Mouse (Mus musculus): Measurements from ENCODE around the gene Smarcb1. TPM values are rescaled to one million over a fixed set of nuclear protein-coding genes. Genes with fewer than 3 reads are reported as not detected.

The Smarcb1 gene
- 275 and 283 TPM in 2 replicates for polyA plus RNA-seq (2016; fragmentation: Nextera tagmentation; extraction: Ambion mirVana)

DNA sequence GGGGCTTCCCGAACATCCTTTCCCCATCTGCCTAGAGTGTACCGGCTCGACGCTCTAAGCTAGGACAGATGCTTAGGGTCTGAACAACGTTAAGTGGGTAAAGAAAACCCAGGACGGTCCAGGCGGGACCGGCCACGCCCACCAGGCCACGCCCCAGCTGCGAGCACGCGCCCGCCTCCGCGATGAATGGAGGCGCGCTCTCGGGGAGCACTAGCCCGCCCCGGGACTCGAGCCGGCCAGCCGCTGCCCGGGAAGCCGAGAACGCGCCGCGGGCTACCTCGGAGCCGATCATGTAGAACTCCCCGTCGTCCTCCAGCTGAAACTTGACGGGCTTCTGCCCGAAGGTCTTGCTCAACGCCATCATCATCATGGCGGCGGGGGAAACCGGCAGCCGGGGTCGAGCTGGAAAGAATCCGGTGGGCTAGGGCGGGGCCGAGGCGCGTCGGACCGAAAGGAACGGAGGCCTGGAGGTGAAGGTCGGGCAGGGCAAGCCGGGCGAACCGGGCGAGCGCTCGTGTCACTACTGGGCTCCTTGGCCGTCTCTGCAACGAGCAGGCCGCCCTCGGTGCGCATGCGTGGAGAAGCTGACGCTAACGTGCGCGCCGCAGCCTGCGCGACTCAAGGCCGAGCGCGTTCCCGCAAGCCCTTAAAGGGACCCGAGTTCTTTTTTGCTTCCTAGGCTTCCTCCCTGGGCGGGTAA, at the start of gene Smarcb1:
Gene Smarcb1, minus strand, starts transcription at position 592 of the 700 bp plus-strand sequence.
- Histone ChIP-seq H3K27me3 (ENCODE audit: poor library complexity, severe bottlenecking) (no peaks in the 10 kb centered on the region), H3K27ac (peak within 1 kb of the TSS; percentile 96), H3K9me3 (no peaks in the 10 kb centered on the region), H3K4me1 (peaks cover 41% of the 10 kb centered on the region), H3K36me3 (replicated peaks) (peaks cover 46% of the 10 kb centered on the region), H3K4me3 (peak within 1 kb of the TSS; percentile 72)
- WGBS, result under 1% methylated on average over 76 of the region's 76 CpGs
- peak; percentile 91 for DNase-seq (ENCODE audit: extremely low spot score, low spot score)

DNA sequence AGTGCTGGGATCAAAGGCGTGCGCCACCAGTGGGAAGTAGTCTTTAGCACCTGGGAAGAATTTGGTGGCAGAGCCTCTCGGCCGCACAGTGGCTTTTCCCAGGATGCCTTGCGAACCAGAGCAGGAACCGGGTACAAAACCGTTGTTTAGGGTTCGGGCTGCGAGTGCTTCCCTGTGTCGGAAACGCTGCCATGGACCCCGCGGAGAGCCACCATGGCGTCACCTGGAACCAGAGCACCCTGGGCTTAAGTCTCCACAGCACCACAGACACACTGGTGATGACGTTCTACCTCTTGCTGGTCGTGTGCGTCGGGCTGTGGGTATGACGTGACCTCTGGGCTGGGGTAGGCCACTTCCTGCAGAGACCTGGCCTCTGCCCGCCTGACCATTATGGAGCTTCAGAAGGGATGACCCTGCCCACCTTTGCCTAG, 33.0 kb upstream of the Smarcb1 start, which contains the start of gene Gm5134:
Gene Gm5134, plus strand, starts transcription at position 134 of the 431 bp plus-strand sequence.
- H3K9me3 ChIP-seq, result no peaks in the 10 kb centered on the region
- peaks cover 31% of the 10 kb centered on the region for H3K27me3 ChIP-seq (ENCODE audit: poor library complexity, severe bottlenecking)
- H3K4me3 ChIP-seq, result peak within 1 kb of the TSS; percentile 40
- H3K36me3 ChIP-seq (replicated peaks), result no peaks in the 10 kb centered on the region
- DNase-seq (ENCODE audit: extremely low spot score, low spot score), result no peak
- peaks cover 24% of the 10 kb centered on the region for H3K4me1 ChIP-seq
- WGBS, result 39% methylated on average over 20 of the region's 20 CpGs
- H3K27ac ChIP-seq, result 0 out of 2 replicates have a peak within 1 kb of the TSS, but pooled peaks have one; percentile 35

DNA sequence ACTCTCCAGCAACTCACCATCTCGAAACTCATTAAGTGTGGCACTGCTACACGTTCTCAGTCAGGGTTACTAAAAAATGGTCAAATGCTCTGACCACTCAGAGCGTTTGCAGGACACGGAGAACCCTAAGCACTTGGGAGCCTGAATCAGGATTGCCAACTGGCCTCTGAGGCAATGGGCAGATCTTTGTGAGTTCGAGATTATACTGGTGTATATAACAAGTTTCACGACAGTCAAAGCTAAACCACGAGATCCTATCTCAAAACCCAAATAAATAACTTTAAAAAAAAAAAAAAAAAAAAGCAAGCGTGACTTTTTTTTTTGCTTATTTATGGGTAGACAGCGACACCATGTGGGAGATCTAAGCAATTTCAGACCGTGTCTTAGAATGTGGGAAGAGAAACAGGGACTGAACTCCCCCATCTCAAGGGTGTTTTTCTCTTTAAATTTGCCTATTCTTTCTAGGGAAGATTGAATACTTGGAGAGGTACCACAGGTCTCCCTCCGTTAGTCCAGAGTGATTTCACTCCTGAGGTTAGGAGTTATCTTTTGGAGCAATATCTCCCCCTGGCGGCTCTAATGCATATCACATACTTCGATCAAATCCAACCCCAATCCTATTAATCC, 30.1 kb upstream of the Smarcb1 start:
- Histone ChIP-seq H3K9me3 (no peaks in the 10 kb centered on the region), H3K27ac (peak overlapping the region; percentile 72), H3K27me3 (ENCODE audit: poor library complexity, severe bottlenecking) (peaks cover 50% of the 10 kb centered on the region), H3K4me1 (peaks cover 24% of the 10 kb centered on the region), H3K4me3 (peak overlapping the region; percentile 58), H3K36me3 (replicated peaks) (no peaks in the 10 kb centered on the region)
- peak; percentile 54 for DNase-seq (ENCODE audit: extremely low spot score, low spot score)
- WGBS, result 5% methylated on average over 13 of the region's 13 CpGs

DNA sequence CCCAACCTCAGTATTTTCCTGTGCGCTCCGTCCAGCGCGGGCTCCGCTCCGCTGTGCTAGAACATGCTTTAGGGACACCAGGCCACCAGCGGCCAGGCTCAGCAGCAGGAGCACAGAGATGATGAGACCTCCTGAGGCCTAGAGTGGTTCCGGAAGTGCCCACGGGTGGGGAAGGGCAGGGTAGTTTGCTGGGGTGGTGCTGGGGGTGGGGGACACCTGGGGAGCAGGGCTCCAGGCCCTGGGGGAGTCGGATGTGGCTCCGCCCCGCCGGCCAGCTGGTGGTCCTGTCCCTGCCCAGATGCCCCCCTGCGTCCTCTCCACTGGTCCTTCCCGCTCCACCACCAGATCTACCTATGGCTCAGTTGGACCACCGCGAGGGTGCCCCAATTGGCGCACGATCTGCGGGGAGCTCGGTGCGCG, 29.4 kb upstream of the Smarcb1 start:
- DNase-seq (ENCODE audit: extremely low spot score, low spot score), result no peak
- Histone ChIP-seq H3K36me3 (replicated peaks) (no peaks in the 10 kb centered on the region), H3K9me3 (no peaks in the 10 kb centered on the region), H3K27ac (peak overlapping the region; percentile 72), H3K4me1 (peaks cover 24% of the 10 kb centered on the region), H3K27me3 (ENCODE audit: poor library complexity, severe bottlenecking) (peaks cover 50% of the 10 kb centered on the region), H3K4me3 (peak overlapping the region; percentile 58)
- WGBS, result under 1% methylated on average over 23 of the region's 23 CpGs

DNA sequence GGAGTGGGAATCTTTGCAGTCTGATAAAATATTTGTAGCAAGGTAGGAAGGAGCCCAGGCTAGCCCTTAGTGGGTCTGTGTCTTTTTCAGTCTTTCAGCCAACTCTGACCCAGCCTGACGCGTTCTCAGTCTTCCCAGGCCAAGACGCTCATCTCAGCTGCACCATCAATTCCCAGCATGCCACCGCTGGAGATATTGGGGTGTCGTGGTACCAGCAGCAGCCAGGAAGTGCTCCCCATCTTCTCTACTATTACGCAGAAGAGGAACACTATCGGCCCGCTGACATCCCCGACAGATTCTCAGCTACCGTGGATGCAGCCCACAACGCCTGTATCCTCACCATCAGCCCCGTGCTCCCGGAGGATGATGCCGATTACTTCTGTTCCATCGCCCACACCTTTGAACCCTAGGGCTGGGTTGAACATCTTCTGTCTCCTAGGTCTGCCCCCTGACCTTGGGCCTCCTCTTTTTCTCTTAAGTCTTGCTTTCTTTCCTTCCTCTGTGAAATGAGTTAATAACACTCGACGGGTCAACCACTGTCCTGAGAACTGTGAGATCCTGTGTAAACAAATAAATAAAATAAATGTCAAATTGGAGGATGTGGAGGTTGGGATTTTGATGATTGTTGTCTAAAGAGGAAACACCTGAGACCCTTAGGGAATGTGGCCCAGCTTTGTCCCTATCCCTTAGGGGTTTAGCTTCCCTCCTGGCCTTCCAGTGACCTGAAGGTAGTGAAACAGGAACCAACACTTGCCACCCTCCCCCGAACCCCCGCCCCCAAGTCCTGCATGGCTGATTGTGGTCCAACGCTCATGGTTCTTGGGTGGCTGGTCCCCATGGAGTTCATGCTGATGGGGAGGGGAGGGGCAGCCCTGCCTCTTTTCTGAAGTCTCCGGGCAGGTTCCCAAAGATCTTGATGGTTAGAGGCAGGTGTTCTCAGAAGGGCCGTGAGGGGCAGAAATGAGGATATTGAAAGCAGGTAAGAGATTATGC, 27.9 kb upstream of the Smarcb1 start:
- DNase-seq (ENCODE audit: extremely low spot score, low spot score), result no peak
- H3K36me3 ChIP-seq (replicated peaks), result no peaks in the 10 kb centered on the region
- no peak overlapping the region for H3K4me3 ChIP-seq
- H3K27me3 ChIP-seq (ENCODE audit: poor library complexity, severe bottlenecking), result peaks cover 50% of the 10 kb centered on the region
- 83% methylated on average over 22 of the region's 22 CpGs for WGBS
- no peaks in the 10 kb centered on the region for H3K9me3 ChIP-seq
- peaks cover 21% of the 10 kb centered on the region for H3K4me1 ChIP-seq
- H3K27ac ChIP-seq, result no peak overlapping the region

DNA sequence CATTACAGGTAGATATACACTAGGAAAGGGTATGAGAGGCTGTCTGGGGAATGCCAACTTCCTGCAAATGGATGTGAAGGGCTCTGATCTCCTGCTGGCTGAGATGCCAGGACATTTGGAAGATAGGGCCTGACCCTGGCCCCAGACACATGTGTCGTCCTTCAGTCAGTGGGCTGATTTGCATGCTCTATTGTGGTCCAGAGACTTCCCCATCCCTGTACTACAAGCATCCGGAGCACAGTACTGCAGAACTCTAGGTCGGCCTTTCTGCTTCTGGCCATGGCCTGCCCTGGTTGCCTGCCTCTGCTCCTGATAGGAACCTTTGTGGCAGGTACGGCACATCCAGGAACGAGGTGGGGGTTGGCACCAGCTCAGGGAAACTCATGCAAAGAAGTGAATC, 26.7 kb upstream of the Smarcb1 start:
- WGBS, result 77% methylated on average over 5 of the region's 5 CpGs
- no peak for DNase-seq (ENCODE audit: extremely low spot score, low spot score)

GRCm38 (mm10) chr10:75945896-75946295, 24.5 kb upstream of the Smarcb1 start:
- H3K4me3 ChIP-seq, result no peak overlapping the region
- H3K36me3 ChIP-seq (replicated peaks), result no peaks in the 10 kb centered on the region
- H3K9me3 ChIP-seq, result no peaks in the 10 kb centered on the region
- H3K4me1 ChIP-seq, result peaks cover 26% of the 10 kb centered on the region
- 93% methylated on average over 7 of the region's 7 CpGs for WGBS
- DNase-seq (ENCODE audit: extremely low spot score, low spot score), result no peak
- H3K27ac ChIP-seq, result no peak overlapping the region
- H3K27me3 ChIP-seq (ENCODE audit: poor library complexity, severe bottlenecking), result peaks cover 48% of the 10 kb centered on the region

More for the DNA sequence above, 26.7 kb upstream of the Smarcb1 start:
- peaks cover 25% of the 10 kb centered on the region for H3K4me1 ChIP-seq
- no peak overlapping the region for H3K4me3 ChIP-seq
- no peaks in the 10 kb centered on the region for H3K9me3 ChIP-seq
- H3K27me3 ChIP-seq (ENCODE audit: poor library complexity, severe bottlenecking), result peaks cover 47% of the 10 kb centered on the region
- H3K27ac ChIP-seq, result no peak overlapping the region
- H3K36me3 ChIP-seq (replicated peaks), result no peaks in the 10 kb centered on the region

GRCm38 (mm10) chr10:75945213-75945612, 23.8 kb upstream of the Smarcb1 start:
- peaks cover 26% of the 10 kb centered on the region for H3K4me1 ChIP-seq
- WGBS, result 95% methylated on average over 7 of the region's 7 CpGs
- H3K36me3 ChIP-seq (replicated peaks), result no peaks in the 10 kb centered on the region
- no peak overlapping the region for H3K4me3 ChIP-seq
- H3K9me3 ChIP-seq, result no peaks in the 10 kb centered on the region
- no peak for DNase-seq (ENCODE audit: extremely low spot score, low spot score)
- H3K27ac ChIP-seq, result no peak overlapping the region
- peaks cover 44% of the 10 kb centered on the region for H3K27me3 ChIP-seq (ENCODE audit: poor library complexity, severe bottlenecking)

DNA sequence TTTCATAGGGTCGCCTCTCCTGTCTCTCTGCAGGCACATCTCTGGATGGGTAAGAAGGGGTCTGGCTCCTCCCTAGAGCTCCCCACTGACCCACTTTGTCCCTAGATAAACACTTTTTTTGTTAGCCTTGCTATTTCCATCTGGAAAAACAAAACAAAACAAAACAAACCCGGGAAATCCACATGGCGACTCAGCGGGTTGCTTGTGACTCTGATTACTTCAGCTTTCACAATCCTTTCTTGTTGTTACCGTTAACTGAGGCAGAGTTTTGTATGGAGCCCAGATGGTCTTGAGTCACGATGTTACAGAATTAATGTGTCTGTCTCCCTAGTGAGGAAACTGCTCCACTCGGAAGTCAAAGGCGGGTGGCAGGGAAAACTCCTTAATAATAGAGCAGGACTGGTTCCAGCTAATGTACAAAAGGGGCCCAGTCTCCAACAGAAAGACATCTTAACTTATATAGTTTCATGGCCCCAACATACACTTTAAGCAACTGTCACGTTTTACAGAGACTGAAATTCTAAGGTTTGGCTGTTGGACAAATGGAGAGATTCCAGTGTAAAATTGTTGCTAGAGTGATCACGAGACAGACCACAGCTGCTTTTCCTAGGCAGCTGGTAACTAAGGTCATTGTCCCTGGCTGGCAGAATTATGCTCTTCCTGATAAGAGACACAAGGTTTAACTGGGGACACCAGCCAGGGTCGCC, 22.8 kb upstream of the Smarcb1 start:
- 37% methylated on average over 11 of the region's 11 CpGs for WGBS
- H3K27ac ChIP-seq, result no peak overlapping the region
- no peaks in the 10 kb centered on the region for H3K36me3 ChIP-seq (replicated peaks)
- peaks cover 30% of the 10 kb centered on the region for H3K4me1 ChIP-seq
- no peak overlapping the region for H3K4me3 ChIP-seq
- H3K27me3 ChIP-seq (ENCODE audit: poor library complexity, severe bottlenecking), result peaks cover 44% of the 10 kb centered on the region
- H3K9me3 ChIP-seq, result no peaks in the 10 kb centered on the region
- no peak for DNase-seq (ENCODE audit: extremely low spot score, low spot score)

DNA sequence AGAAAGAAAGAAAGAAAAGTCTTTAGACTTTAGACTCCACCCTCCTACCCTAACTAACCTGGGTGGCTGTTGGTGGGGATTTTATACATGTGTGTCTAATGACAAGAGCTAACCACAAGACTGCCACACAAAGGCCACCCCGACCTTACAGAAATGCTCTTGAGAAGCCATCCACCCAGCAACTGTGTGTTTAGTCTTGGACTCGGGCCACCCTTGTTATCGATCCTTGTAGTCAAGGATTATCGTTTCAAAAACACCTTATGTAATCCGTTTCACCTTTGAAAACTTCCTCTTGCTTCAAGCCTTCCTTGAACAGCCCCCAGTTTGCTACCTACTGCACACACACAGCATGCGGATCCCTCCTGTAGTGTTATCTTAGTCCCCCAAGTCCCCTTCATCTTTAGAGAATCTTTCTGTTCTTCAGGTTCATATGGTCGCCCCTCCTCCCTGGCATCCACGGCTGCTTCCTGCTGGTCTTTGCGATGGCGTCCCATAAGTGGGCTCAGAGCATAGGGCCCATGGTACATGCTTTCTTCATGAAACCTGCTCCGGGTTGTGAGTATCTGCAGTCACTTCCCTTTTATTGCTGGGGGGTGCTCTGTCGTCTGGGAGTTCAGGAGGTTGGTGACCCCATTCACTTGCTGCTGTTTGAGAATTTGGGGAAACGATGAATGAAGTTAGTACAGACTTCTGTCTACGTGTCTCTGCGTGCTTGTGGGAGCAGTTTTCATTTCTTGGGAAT, 21.5 kb upstream of the Smarcb1 start, which contains the start of gene Vpreb3:
Gene Vpreb3, plus strand, starts transcription at position 322 of the 742 bp plus-strand sequence.
- Histone ChIP-seq H3K36me3 (replicated peaks) (no peaks in the 10 kb centered on the region), H3K27me3 (ENCODE audit: poor library complexity, severe bottlenecking) (peaks cover 41% of the 10 kb centered on the region), H3K27ac (no peak within 1 kb of the TSS), H3K4me3 (no peak within 1 kb of the TSS), H3K9me3 (no peaks in the 10 kb centered on the region), H3K4me1 (peaks cover 30% of the 10 kb centered on the region)
- no peak for DNase-seq (ENCODE audit: extremely low spot score, low spot score)
- 85% methylated on average over 15 of the region's 15 CpGs for WGBS

GRCm38 (mm10) chr10:75941042-75941824, 19.8 kb upstream of the Smarcb1 start:
- DNase-seq (ENCODE audit: extremely low spot score, low spot score), result no peak
- WGBS, result 63% methylated on average over 9 of the region's 9 CpGs
- no peaks in the 10 kb centered on the region for H3K36me3 ChIP-seq (replicated peaks)
- H3K4me3 ChIP-seq, result no peak overlapping the region
- H3K27me3 ChIP-seq (ENCODE audit: poor library complexity, severe bottlenecking), result peaks cover 53% of the 10 kb centered on the region
- no peaks in the 10 kb centered on the region for H3K9me3 ChIP-seq
- peaks cover 37% of the 10 kb centered on the region for H3K4me1 ChIP-seq
- H3K27ac ChIP-seq, result no peak overlapping the region
